7 mouse cellular contexts compared by ENCODE assay signal in the genomic region with DNA sequence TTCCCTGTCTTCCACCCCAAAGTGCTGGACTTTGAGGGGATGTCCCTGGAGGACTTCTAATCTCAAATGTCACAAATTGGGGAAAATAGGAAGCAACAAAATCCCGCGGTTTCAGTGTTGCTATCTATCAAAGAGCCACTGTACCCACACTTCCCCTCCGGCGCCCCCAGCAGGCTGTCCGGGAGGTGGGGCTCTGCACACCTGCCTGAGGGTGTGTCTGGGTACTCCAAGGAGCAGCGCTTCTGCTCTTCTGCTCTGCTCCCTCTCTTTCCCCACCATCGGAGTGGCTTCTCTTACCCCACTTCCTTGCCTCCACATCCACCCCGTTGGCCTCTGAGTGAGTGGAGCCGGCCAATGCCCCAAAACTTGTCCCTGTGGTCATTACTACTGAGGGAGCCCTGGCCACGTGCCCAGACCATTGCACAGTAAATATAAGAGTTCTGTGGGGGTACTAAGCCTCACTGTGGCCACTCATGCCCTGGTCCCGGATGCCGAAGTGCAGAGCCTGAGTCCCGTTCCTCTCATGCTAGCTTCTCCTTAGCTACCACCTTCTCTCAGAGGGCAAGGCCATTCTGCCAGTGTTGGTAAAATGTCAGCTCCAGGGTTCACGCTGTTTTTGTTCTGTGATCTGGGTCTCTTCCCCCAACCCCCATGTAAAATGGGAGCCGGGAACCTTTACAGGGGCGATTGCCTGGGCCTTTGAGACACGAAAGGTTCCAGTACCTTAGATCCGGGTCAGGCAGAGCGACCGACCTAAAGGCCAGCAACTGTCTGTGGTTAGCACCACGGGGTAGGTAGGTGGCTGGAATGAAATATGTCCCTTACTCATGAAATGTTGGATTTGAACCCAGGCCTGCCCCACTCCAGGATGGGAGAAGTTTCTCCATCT. TPM values are rescaled to one million over a fixed set of nuclear protein-coding genes. Genes with fewer than 3 reads are reported as not detected.
DNase-seq lines count a peak whose midpoint lies in the region; ATAC-seq and TF ChIP-seq lines count a peak whose summit lies in the region.

No protein-coding gene starts in this region.

- H3K9me3 ChIP-seq in MEL (replicated peaks; ENCODE audit: insufficient read depth, low read length), result no peaks in the 10 kb centered on the region
- H3K9me3 ChIP-seq in heart, postnatal 0 days (replicated peaks; ENCODE audit: control insufficient read depth, low read length), result no peaks in the 10 kb centered on the region
- H3K9me3 ChIP-seq in limb, embryonic 13.5 days, result no peaks in the 10 kb centered on the region
- no peaks in the 10 kb centered on the region for H3K9me3 ChIP-seq in midbrain, postnatal 0 days (ENCODE audit: low read length)

- H3K4me2 ChIP-seq in heart, postnatal 0 days (ENCODE audit: low read depth, low read length), result peak overlapping the region; percentile 81
- H3K4me2 ChIP-seq in limb, embryonic 13.5 days (replicated peaks), result peak overlapping the region; percentile 86
- peak overlapping the region; percentile 61 for H3K4me2 ChIP-seq in midbrain, postnatal 0 days (ENCODE audit: low read depth, low read length, poor library complexity, severe bottlenecking)

- TF ChIP-seq RAD21 in MEL (IDR thresholded peaks at IDR 0.05; ENCODE audit: low read depth, low read length), result no peak

- peaks cover 0 to 4% of the 10 kb centered on the region in 2 experiments; a peak in 1 of 4 replicates for H3K36me3 ChIP-seq in MEL (ENCODE audit: control insufficient read depth in 1 of 2, insufficient read depth in 2 of 2, low read length in 2 of 2)
- peaks cover 17% of the 10 kb centered on the region for H3K36me3 ChIP-seq in heart, postnatal 0 days (replicated peaks; ENCODE audit: control insufficient read depth, insufficient read depth, low read length)
- peaks cover 7% of the 10 kb centered on the region; the same call in 1 of the 2 replicates for H3K36me3 ChIP-seq in limb, embryonic 13.5 days
- H3K36me3 ChIP-seq in midbrain, postnatal 0 days (ENCODE audit: insufficient read depth, low read length), result no peaks in the 10 kb centered on the region

- no peak for ATAC-seq in heart, postnatal 0 days (ENCODE audit: insufficient read depth, low read depth)
- no peak for ATAC-seq in limb, embryonic 13.5 days (ENCODE audit: low FRiP score, low read depth)
- ATAC-seq in midbrain, postnatal 0 days (ENCODE audit: low FRiP score), result no peak
- ATAC-seq in erythroid progenitor cell, adult 5-6 weeks (replicated peaks; ENCODE audit: low FRiP score, poor library complexity, severe bottlenecking), result no peak
- no peak for ATAC-seq in activated CD4-positive, CD25-positive, alpha-beta regulatory T cell, adult 4 months

- DNase-seq in MEL (ENCODE audit: low read depth, low spot score), result peak; percentile 64
- peak; percentile 49 to 63 for DNase-seq in adrenal gland, postnatal 36 days
- no peak for DNase-seq in heart, postnatal 0 days (ENCODE audit: low spot score)
- no peak for DNase-seq in midbrain, postnatal 0 days (ENCODE audit: low spot score)

- TF ChIP-seq POLR2A in MEL (IDR thresholded peaks at IDR 0.05; ENCODE audit: control insufficient read depth in 1 of 2, insufficient read depth in 1 of 2, low read depth in 1 of 2, low read length in 2 of 2, poor library complexity in 1 of 2), result no peak

- TF ChIP-seq EP300 in MEL (IDR thresholded peaks at IDR 0.05; ENCODE audit: low read depth in 1 of 2, low read length in 2 of 2), result peak in 1 of 2 experiments; percentile 71; a peak in 3 of 4 replicates
- no peak for TF ChIP-seq EP300 in heart, postnatal 0 days (IDR thresholded peaks at IDR 0.05; ENCODE audit: low read depth)

- WGBS in heart, postnatal 0 days, result 40% methylated on average over 21 of the region's 21 CpGs
- 39% methylated on average over 21 of the region's 21 CpGs for WGBS in limb, embryonic 13.5 days
- WGBS in midbrain, postnatal 0 days, result 43% methylated on average over 21 of the region's 21 CpGs

- no peaks in the 10 kb centered on the region for H3K79me2 ChIP-seq in MEL (ENCODE audit: control insufficient read depth, insufficient read depth, low read length, poor library complexity)

- no peak overlapping the region for H3K9ac ChIP-seq in MEL (ENCODE audit: control insufficient read depth, low read depth, low read length, poor library complexity, severe bottlenecking)
- peak overlapping the region; percentile 92 for H3K9ac ChIP-seq in heart, postnatal 0 days (replicated peaks; ENCODE audit: low read depth, low read length)
- 0 out of 2 replicates have a peak overlapping the region, but pooled peaks have one; percentile 35 for H3K9ac ChIP-seq in limb, embryonic 13.5 days
- H3K9ac ChIP-seq in midbrain, postnatal 0 days (replicated peaks; ENCODE audit: low read length, poor library complexity, severe bottlenecking), result 0 out of 2 replicates have a peak overlapping the region, but pooled peaks have one; percentile 4

- peaks cover 0 to 17% of the 10 kb centered on the region in 2 experiments; a peak in 1 of 4 replicates for H3K4me1 ChIP-seq in MEL (ENCODE audit: control insufficient read depth in 1 of 2, insufficient read depth in 2 of 2, low read length in 2 of 2)
- peaks cover 16% of the 10 kb centered on the region; the same call in 1 of the 2 replicates for H3K4me1 ChIP-seq in heart, postnatal 0 days (ENCODE audit: control insufficient read depth, insufficient read depth)
- H3K4me1 ChIP-seq in limb, embryonic 13.5 days, result peaks cover 63% of the 10 kb centered on the region
- peaks cover 10% of the 10 kb centered on the region; the same call in 1 of the 2 replicates for H3K4me1 ChIP-seq in midbrain, postnatal 0 days (ENCODE audit: insufficient read depth, low read length)

- peak in 2 of 3 experiments; percentile 29 to 47; a peak in 4 of 6 replicates for TF ChIP-seq CTCF in MEL (IDR thresholded peaks at IDR 0.05 in 2 of 3, conservative IDR thresholded peaks at IDR 0.05 in 1 of 3; ENCODE audit: control insufficient read depth in 1 of 3, insufficient read depth in 1 of 3, low read depth in 2 of 3, low read length in 3 of 3, poor library complexity in 1 of 3, severe bottlenecking in 1 of 3)
- no peak for TF ChIP-seq CTCF in heart, postnatal 0 days (IDR thresholded peaks at IDR 0.05; ENCODE audit: low read depth)
- peak; percentile 8; the same call in 1 of the 2 replicates for TF ChIP-seq CTCF in midbrain, postnatal 0 days (IDR thresholded peaks at IDR 0.05)

- peaks cover 10 to 12% of the 10 kb centered on the region in 2 experiments for H3K27me3 ChIP-seq in MEL (ENCODE audit: control insufficient read depth in 1 of 2, insufficient read depth in 2 of 2, low read length in 2 of 2)
- no peaks in the 10 kb centered on the region for H3K27me3 ChIP-seq in heart, postnatal 0 days (ENCODE audit: control insufficient read depth, insufficient read depth, low read length)
- H3K27me3 ChIP-seq in limb, embryonic 13.5 days, result peaks cover 38% of the 10 kb centered on the region
- peaks cover 32% of the 10 kb centered on the region for H3K27me3 ChIP-seq in midbrain, postnatal 0 days (ENCODE audit: insufficient read depth, low read length)

- H3K4me3 ChIP-seq in MEL (ENCODE audit: control insufficient read depth in 1 of 2, insufficient read depth in 1 of 2, low read depth in 2 of 2, low read length in 2 of 2), result no peak overlapping the region
- peak overlapping the region; percentile 71 for H3K4me3 ChIP-seq in heart, postnatal 0 days (ENCODE audit: low read depth, low read length)
- peak overlapping the region; percentile 61 for H3K4me3 ChIP-seq in limb, embryonic 13.5 days
- H3K4me3 ChIP-seq in midbrain, postnatal 0 days (ENCODE audit: low read depth, low read length), result peak overlapping the region; percentile 36

- H3K27ac ChIP-seq in MEL (ENCODE audit: control insufficient read depth, low read depth, low read length), result no peak overlapping the region
- H3K27ac ChIP-seq in heart, postnatal 0 days (ENCODE audit: low read depth), result peak overlapping the region; percentile 98
- 0 out of 2 replicates have a peak overlapping the region, but pooled peaks have one; percentile 58 for H3K27ac ChIP-seq in limb, embryonic 13.5 days
- H3K27ac ChIP-seq in midbrain, postnatal 0 days (ENCODE audit: low read depth, low read length), result no peak overlapping the region

RNA-seq across cellular contexts. Expression of gene Cdc42ep1, which starts 1.4 kb away (rescaled TPM):
- total RNA-seq in MEL (2012; rRNA removed), result 0.04 TPM in 1 of 2 replicates, not detected in the other
- 1 to 10 TPM in 1 of 2 experiments, not detected in 1; 1.7 TPM for polyA plus RNA-seq in MEL (2012; ENCODE audit: insufficient read depth in 1 of 2, insufficient read length in 2 of 2, low read depth in 1 of 2, low replicate concordance in 2 of 2, missing spikeins in 1 of 2)
- 10 to 100 TPM; 36.8 to 52.6 TPM for total RNA-seq in adrenal gland, postnatal 36 days (2021)
- 44.7 and 52.5 TPM in 2 replicates for total RNA-seq in heart, postnatal 0 days (2014; rRNA removed; ENCODE audit: low replicate concordance)
- 27.1 and 27.4 TPM in 2 replicates for polyA plus RNA-seq in heart, postnatal 0 days (2015; fragmentation: Nextera tagmentation; extraction: Ambion mirVana)
- 17.9 and 19.1 TPM in 2 replicates for polyA plus RNA-seq in limb, embryonic 13.5 days (2015; fragmentation: Nextera tagmentation; extraction: Ambion mirVana)
- 14.1 and 14.9 TPM in 2 replicates for total RNA-seq in midbrain, postnatal 0 days (2014; rRNA removed)
- polyA plus RNA-seq in midbrain, postnatal 0 days (2015; fragmentation: Nextera tagmentation; extraction: Ambion mirVana), result 14.8 and 14.9 TPM in 2 replicates
- not detected in 2 replicates for total RNA-seq in erythroid progenitor cell, adult 5-6 weeks (2015; ENCODE audit: low replicate concordance)
- total RNA-seq in erythroid progenitor cell, adult 5-6 weeks (2017; ENCODE audit: low replicate concordance), result not detected in 2 replicates
- not detected for polyA plus RNA-seq in activated CD4-positive, CD25-positive, alpha-beta regulatory T cell, adult 4 months (2017; shearing (Covaris generic))

RNA-seq across cellular contexts. Expression of gene Lgals2, which starts 11.5 kb away (rescaled TPM):
- total RNA-seq in MEL (2012; rRNA removed), result not detected in 2 replicates
- polyA plus RNA-seq in MEL (2012; ENCODE audit: insufficient read depth in 1 of 2, insufficient read length in 2 of 2, low read depth in 1 of 2, low replicate concordance in 2 of 2, missing spikeins in 1 of 2), result not detected
- total RNA-seq in adrenal gland, postnatal 36 days (2021), result under 1 TPM; 0.53 to 0.56 TPM
- 4.6 TPM in 1 of 2 replicates, not detected in the other for total RNA-seq in heart, postnatal 0 days (2014; rRNA removed; ENCODE audit: low replicate concordance)
- 0.27 and 0.36 TPM in 2 replicates for polyA plus RNA-seq in heart, postnatal 0 days (2015; fragmentation: Nextera tagmentation; extraction: Ambion mirVana)
- polyA plus RNA-seq in limb, embryonic 13.5 days (2015; fragmentation: Nextera tagmentation; extraction: Ambion mirVana), result 0.47 and 0.53 TPM in 2 replicates
- not detected in 2 replicates for total RNA-seq in midbrain, postnatal 0 days (2014; rRNA removed)
- polyA plus RNA-seq in midbrain, postnatal 0 days (2015; fragmentation: Nextera tagmentation; extraction: Ambion mirVana), result not detected in 2 replicates
- total RNA-seq in erythroid progenitor cell, adult 5-6 weeks (2015; ENCODE audit: low replicate concordance), result not detected in 2 replicates
- not detected in 2 replicates for total RNA-seq in erythroid progenitor cell, adult 5-6 weeks (2017; ENCODE audit: low replicate concordance)
- not detected for polyA plus RNA-seq in activated CD4-positive, CD25-positive, alpha-beta regulatory T cell, adult 4 months (2017; shearing (Covaris generic))

RNA-seq across cellular contexts. Expression of gene Gga1, which starts 33.2 kb away (rescaled TPM):
- 16.1 and 18.2 TPM in 2 replicates for total RNA-seq in MEL (2012; rRNA removed)
- 10 to 100 TPM in 1 of 2 experiments, not detected in 1; 48.1 TPM for polyA plus RNA-seq in MEL (2012; ENCODE audit: insufficient read depth in 1 of 2, insufficient read length in 2 of 2, low read depth in 1 of 2, low replicate concordance in 2 of 2, missing spikeins in 1 of 2)
- 10 to 100 TPM; 56.0 to 57.3 TPM for total RNA-seq in adrenal gland, postnatal 36 days (2021)
- 32.4 and 40.5 TPM in 2 replicates for total RNA-seq in heart, postnatal 0 days (2014; rRNA removed; ENCODE audit: low replicate concordance)
- 30.1 and 32.4 TPM in 2 replicates for polyA plus RNA-seq in heart, postnatal 0 days (2015; fragmentation: Nextera tagmentation; extraction: Ambion mirVana)
- polyA plus RNA-seq in limb, embryonic 13.5 days (2015; fragmentation: Nextera tagmentation; extraction: Ambion mirVana), result 42.0 and 46.5 TPM in 2 replicates
- total RNA-seq in midbrain, postnatal 0 days (2014; rRNA removed), result 37.0 and 42.8 TPM in 2 replicates
- 42.4 and 43.4 TPM in 2 replicates for polyA plus RNA-seq in midbrain, postnatal 0 days (2015; fragmentation: Nextera tagmentation; extraction: Ambion mirVana)
- 22.0 and 25.2 TPM in 2 replicates for total RNA-seq in erythroid progenitor cell, adult 5-6 weeks (2015; ENCODE audit: low replicate concordance)
- 3.5 and 6.0 TPM in 2 replicates for total RNA-seq in erythroid progenitor cell, adult 5-6 weeks (2017; ENCODE audit: low replicate concordance)
- polyA plus RNA-seq in activated CD4-positive, CD25-positive, alpha-beta regulatory T cell, adult 4 months (2017; shearing (Covaris generic)), result 10 to 100 TPM; 13.8 to 18.1 TPM

RNA-seq across cellular contexts. Expression of gene Card10, which starts 41.0 kb away (rescaled TPM):
- not detected in 2 replicates for total RNA-seq in MEL (2012; rRNA removed)
- not detected for polyA plus RNA-seq in MEL (2012; ENCODE audit: insufficient read depth in 1 of 2, insufficient read length in 2 of 2, low read depth in 1 of 2, low replicate concordance in 2 of 2, missing spikeins in 1 of 2)
- 1 to 10 TPM; 5.9 to 9.8 TPM for total RNA-seq in adrenal gland, postnatal 36 days (2021)
- 2.7 and 6.4 TPM in 2 replicates for total RNA-seq in heart, postnatal 0 days (2014; rRNA removed; ENCODE audit: low replicate concordance)
- 4.0 and 4.6 TPM in 2 replicates for polyA plus RNA-seq in heart, postnatal 0 days (2015; fragmentation: Nextera tagmentation; extraction: Ambion mirVana)
- 3.0 TPM in 2 replicates for polyA plus RNA-seq in limb, embryonic 13.5 days (2015; fragmentation: Nextera tagmentation; extraction: Ambion mirVana)
- total RNA-seq in midbrain, postnatal 0 days (2014; rRNA removed), result 0.71 and 1.6 TPM in 2 replicates
- polyA plus RNA-seq in midbrain, postnatal 0 days (2015; fragmentation: Nextera tagmentation; extraction: Ambion mirVana), result 2.2 and 2.5 TPM in 2 replicates
- 0.42 and 0.72 TPM in 2 replicates for total RNA-seq in erythroid progenitor cell, adult 5-6 weeks (2015; ENCODE audit: low replicate concordance)
- not detected in 2 replicates for total RNA-seq in erythroid progenitor cell, adult 5-6 weeks (2017; ENCODE audit: low replicate concordance)
- polyA plus RNA-seq in activated CD4-positive, CD25-positive, alpha-beta regulatory T cell, adult 4 months (2017; shearing (Covaris generic)), result not detected

RNA-seq across cellular contexts. Expression of gene Gm49510, which starts 55.6 kb away (rescaled TPM):
- total RNA-seq in MEL (2012; rRNA removed), result 0.27 TPM in 1 of 2 replicates, not detected in the other
- polyA plus RNA-seq in MEL (2012; ENCODE audit: insufficient read depth in 1 of 2, insufficient read length in 2 of 2, low read depth in 1 of 2, low replicate concordance in 2 of 2, missing spikeins in 1 of 2), result under 1 TPM in 1 of 2 experiments, not detected in 1; 0.17 TPM
- not detected for total RNA-seq in adrenal gland, postnatal 36 days (2021)
- 0.73 TPM in 1 of 2 replicates, not detected in the other for total RNA-seq in heart, postnatal 0 days (2014; rRNA removed; ENCODE audit: low replicate concordance)
- polyA plus RNA-seq in heart, postnatal 0 days (2015; fragmentation: Nextera tagmentation; extraction: Ambion mirVana), result 0.08 and 0.18 TPM in 2 replicates
- 0.34 and 0.71 TPM in 2 replicates for polyA plus RNA-seq in limb, embryonic 13.5 days (2015; fragmentation: Nextera tagmentation; extraction: Ambion mirVana)
- total RNA-seq in midbrain, postnatal 0 days (2014; rRNA removed), result 1.7 TPM in 1 of 2 replicates, not detected in the other
- polyA plus RNA-seq in midbrain, postnatal 0 days (2015; fragmentation: Nextera tagmentation; extraction: Ambion mirVana), result 0.17 TPM in 1 of 2 replicates, not detected in the other
- 1.3 TPM in 1 of 2 replicates, not detected in the other for total RNA-seq in erythroid progenitor cell, adult 5-6 weeks (2015; ENCODE audit: low replicate concordance)
- total RNA-seq in erythroid progenitor cell, adult 5-6 weeks (2017; ENCODE audit: low replicate concordance), result not detected in 2 replicates
- not detected for polyA plus RNA-seq in activated CD4-positive, CD25-positive, alpha-beta regulatory T cell, adult 4 months (2017; shearing (Covaris generic))

Comparison
In these comparisons a context has a peak if more than half of its experiments do, and no peak if none do; other contexts are left out.
1. DNase-seq: peak in MEL (single experiment) and adrenal gland, postnatal 36 days (2 of 2); none in heart, postnatal 0 days (single experiment) and midbrain, postnatal 0 days (single experiment).
2. H3K27ac ChIP-seq: peak in heart, postnatal 0 days (single experiment) and limb, embryonic 13.5 days (single experiment); none in MEL (single experiment) and midbrain, postnatal 0 days (single experiment).
3. H3K4me3 ChIP-seq: peak in heart, postnatal 0 days (single experiment), limb, embryonic 13.5 days (single experiment) and midbrain, postnatal 0 days (single experiment); none in MEL (0 of 2).
4. RNA of gene Cdc42ep1, which starts 1.4 kb away (total RNA-seq): 36.8 to 52.6 TPM in adrenal gland, postnatal 36 days, 44.7 to 52.5 TPM in heart, postnatal 0 days and 14.1 to 14.9 TPM in midbrain, postnatal 0 days; 0.04 TPM in MEL and not detected in erythroid progenitor cell, adult 5-6 weeks; every median in the first group is over 10 times any median in the second.
5. Peak in every context shown above with its lines, with median percentiles within 50 percentile points of each other: H3K4me2 ChIP-seq.